Mouse (Mus musculus) effector memory CD4-positive, alpha-beta T cell, adult 5 months (primary cell): Measurements from ENCODE around the gene Ubap2. TPM values are rescaled to one million over a fixed set of nuclear protein-coding genes. Genes with fewer than 3 reads are reported as not detected.

Source experiments
- polyA plus RNA-seq: library from polyadenylated mRNA; unstranded; fragments of 100-300 nt; shearing (Covaris generic); gene quantifications from one replicate; pipeline ENCODE4 v1.2.1, GENCODE M21; 2017

Gene Ubap2
- 58.7 TPM for polyA plus RNA-seq

DNA sequence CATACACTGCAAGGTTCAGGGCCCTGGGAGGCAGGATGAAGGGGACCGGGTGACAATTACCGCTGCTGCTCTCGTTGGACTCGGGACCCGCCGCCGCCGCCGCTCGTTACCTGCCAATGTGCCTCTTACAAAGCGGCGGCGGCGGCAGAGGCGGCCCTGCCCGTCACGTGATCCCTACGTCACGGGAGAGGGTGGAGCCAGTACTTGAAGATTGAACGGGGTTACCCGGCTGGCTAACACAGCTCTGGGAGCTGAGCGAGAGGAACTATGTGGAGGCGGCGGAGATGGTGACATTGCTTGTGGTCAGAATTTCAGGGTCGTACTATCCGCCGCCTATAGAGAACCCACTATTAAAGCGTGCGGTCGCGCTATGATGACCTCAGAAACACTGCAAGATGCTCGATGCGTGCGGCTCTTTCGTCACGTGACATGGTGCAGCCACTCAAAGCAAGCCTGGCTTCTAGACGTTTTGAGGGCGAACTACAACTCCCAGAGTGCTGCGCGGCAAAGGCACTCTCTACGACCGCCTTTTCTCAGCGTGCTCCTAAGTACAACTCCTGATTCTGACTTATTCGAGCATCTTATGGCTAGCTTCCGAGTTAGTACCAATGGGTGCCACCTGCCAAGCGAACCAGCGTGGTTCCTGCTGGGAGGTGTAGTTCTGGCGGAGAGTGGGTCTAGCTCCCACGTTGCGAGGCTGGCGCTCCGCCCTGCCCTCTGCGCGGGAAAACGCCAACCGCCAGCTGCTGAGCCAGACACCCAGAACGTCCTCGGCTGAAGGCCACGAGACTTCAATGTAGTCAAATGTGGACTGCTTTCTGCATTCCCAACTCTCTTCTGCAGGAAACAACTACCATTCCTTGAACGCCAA, at the start of gene Ubap2:
Gene Ubap2, minus strand, starts transcription at position 165 of the 871 bp plus-strand sequence.

DNA sequence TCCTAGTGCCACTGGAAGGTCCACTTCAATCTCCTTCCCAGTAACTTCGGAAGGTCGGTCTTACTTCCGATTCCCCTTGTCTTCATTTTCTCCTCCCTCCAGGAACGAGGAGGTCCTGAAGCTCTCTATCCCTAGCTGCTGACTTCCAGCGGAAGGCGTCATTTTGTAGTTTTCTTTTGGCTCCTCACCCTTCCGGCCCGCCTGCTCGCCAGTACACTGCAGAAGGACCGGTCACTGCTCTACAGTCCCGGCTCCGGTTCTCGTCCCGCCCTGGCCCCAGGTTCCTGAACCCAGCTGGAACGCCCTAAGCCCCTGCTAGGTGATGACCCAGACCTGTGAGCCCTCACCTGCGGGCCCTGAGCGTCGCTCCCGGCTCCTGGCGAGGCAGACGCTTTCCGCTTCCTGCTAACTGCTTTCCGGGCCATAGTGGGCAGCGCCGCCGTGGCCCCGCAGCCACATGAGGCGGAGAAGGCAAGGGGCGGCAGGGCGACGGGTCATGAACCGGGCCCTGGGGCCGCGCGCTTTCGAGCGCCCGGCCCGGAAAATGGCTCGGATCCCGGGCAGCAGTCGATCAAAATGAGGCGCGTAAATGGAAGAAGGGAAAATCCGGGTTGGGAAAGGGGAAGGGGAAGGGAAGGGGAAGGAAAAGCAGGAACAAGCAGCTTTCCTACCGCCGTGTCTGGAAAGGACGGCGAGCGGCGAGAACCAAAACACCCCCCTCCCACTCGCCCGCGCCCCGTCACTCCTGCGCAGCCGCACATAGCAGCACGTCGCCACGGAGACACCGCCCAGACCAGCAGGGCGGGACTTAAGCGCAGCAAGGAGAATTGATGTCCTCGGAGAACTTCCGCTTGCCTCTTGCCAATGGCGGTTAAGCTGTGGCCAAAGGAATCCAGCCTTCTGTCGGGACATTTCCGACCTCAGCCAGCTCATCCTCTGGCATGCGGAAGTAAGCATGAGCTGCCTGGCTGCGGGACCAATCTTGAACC, 39.5 kb upstream of the Ubap2 start, which contains the start of gene Dcaf12:
Gene Dcaf12, minus strand, starts transcription at position 749 of the 989 bp plus-strand sequence.

Other genes with a start within 250 kb of the Ubap2 start
- not detected for gene Aqp7, start 227.0 kb downstream of the Ubap2 start, polyA plus RNA-seq
- 9.4 TPM for gene Aqp3, start 177.0 kb downstream of the Ubap2 start, polyA plus RNA-seq
- gene Nol6, start 150.7 kb downstream of the Ubap2 start, polyA plus RNA-seq: 33.1 TPM
- gene Ube2r2, start 139.4 kb downstream of the Ubap2 start, polyA plus RNA-seq: 75.8 TPM
- 59.5 TPM for gene Dcaf12, start 39.7 kb upstream of the Ubap2 start, polyA plus RNA-seq
- gene Ubap1, start 73.9 kb upstream of the Ubap2 start, polyA plus RNA-seq: 98.3 TPM
- 0.87 TPM for gene Kif24, start 189.7 kb upstream of the Ubap2 start, polyA plus RNA-seq
- gene Nudt2, start 190.0 kb upstream of the Ubap2 start, polyA plus RNA-seq: 10.3 TPM
- gene AI464131, start 227.9 kb upstream of the Ubap2 start, polyA plus RNA-seq: not detected
- gene 1110017D15Rik, start 242.2 kb upstream of the Ubap2 start, polyA plus RNA-seq: not detected